Mouse (Mus musculus): ENCODE data around the gene Setd7.
A peak's percentile ranks its signal among the peaks of the same experiment; 100 is the strongest.

Setd7 gene

DNA sequence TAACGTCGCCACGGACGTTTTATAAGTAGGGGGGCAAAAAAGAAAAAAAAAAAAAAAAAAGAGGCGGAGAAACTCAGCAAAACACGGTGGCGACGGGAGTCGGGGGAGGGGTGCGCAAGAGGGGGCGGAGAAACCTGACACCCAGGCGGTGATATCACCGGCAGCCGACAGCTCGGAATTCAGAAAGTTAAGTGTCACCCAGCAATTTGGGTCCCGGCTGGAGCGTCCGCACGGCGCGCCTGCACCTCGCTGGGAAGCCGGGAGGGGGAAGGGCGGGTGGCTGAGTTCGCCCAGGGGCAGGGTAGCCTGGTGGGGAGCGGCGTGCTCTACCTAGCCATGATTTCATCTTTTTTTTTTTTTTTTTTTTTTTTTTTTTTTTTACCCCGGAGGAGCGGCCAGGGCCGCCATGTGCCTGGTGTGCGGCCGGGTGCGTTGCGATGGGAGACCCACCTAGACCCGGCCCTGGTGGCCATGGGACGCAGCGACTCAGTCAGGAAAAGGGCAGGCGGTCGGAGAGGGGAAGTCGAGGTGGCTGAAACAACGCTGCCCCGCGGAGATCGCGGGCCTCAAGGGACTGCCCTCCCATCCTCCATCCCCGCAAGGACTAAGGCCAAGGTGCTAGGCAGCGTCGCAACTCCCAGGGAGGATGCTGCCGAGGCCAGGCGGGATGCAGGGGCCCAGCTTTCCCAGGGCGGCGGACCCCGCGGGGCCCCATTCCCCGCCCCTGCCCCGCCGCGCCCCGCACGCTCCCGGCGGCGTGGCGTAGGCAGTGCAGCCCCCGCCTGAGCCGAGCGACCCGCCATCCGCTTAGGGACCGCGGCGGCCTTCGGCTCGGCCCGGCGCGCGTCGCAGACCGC lies 857 bp downstream of the Setd7 start:
- DNase-seq (ENCODE audit: low spot score in 2 of 2) = peak; percentile 70

DNA sequence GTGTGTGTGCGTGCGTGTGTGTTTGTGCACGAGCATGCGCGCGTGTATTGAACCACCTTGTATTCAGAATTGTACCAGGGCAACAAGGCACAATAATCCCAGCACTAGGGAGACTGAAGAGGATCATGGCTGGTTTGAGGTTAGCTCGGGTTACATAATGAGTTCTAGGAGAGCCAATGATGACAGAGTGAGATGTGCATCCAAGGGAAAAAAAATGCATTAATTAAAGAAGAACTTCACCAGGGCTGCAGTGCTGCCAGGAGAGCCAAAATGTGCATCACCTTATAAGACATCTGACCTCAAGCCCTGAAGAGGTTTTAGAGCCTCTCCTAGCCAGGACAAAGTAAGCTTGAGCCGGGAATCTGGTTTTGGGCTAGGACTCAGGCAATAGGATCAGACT lies 5.1 kb downstream of the Setd7 start:
- no peak for DNase-seq (ENCODE audit: low spot score in 2 of 2)

DNA sequence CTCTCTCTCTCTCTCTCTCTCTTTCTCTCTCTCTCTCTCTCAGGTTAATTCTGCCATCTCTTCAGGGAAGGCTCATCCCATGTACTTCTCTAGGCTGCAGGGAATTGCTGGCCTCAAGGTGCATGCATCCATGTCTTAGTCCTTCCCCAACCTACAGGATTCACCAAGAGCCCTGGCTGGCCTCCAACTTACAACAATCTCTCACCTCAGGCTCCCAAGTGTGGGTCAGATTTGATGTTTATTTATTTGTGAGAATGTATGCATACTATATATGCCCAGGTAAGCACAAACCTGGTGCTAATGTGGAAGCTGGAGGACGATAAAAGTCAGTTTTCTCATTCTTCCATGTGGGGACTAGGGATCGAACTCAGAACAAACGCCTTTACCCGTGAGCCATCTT lies 5.8 kb downstream of the Setd7 start:
- DNase-seq (ENCODE audit: low spot score in 2 of 2) = no peak

DNA sequence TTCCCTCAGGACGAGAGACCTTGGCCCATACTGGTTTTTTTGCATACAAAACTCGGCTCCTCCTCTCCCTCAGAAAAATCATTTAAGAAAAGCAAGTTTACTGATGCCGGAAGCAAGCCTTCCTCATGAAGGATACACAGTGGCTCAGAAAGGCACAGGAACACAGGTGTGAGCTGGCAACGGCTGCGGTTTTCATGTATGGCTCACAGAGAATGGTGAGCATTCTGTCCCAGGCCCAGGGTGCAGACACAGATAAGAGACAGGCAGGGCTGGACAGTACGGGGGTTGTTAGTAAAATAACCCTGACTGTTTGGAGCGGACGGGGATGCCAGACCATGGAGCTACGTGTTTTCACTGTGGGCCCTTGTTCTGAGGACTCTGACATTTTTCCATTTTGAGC lies 6.6 kb downstream of the Setd7 start:
- no peak for DNase-seq (ENCODE audit: low spot score in 2 of 2)

DNA sequence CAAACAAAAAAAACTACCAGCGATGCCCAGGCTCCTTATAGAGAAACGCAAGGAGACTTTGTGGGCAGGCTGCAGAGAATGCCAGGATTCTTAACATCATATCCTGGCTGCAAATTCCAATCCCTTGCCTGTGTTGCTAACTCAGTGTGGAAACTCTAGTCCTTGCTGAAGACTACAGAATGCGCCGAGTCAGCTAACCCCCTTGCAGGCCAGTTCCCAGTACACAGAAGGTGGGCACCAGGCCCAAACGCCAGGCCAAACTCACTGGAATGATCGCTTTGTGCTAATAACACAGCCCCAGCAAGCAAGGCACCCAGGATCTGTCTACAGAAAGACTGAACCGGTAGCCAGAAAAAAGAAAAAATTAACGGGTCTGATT lies 7.2 kb downstream of the Setd7 start:
- DNase-seq (ENCODE audit: low spot score in 2 of 2) = peak in 1 of 2 experiments; percentile 23

DNA sequence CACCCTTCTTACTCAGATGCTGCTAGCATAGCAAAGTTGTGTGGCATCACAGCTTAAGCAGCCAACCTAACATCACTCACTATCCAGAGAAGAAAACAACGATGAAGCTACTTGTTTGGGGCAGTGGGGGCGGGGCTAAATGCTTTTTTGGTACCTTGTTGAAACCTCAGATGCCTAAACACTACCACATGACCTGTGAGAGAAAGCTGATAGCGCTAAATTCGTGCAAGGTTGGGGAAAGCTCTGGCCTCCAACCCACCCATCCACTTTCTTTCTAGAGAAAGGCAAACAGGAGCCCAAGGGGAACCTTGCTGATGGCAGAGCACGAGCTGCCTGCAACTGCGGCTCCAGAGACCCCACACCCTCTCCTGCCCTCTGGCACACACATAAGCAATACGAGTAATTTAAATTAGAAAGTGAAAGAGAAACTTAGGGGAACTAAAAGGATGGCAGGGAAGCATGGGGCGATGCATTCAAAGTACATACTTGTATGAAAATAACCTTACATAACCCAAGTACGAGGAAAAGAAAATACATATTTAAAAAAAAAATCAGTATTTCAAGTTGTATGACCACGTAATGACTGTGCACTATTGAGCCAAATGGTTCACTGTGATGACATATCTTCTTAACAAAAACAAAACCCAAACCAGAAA lies 7.7 kb downstream of the Setd7 start:
- no peak for DNase-seq (ENCODE audit: low spot score in 2 of 2)

DNA sequence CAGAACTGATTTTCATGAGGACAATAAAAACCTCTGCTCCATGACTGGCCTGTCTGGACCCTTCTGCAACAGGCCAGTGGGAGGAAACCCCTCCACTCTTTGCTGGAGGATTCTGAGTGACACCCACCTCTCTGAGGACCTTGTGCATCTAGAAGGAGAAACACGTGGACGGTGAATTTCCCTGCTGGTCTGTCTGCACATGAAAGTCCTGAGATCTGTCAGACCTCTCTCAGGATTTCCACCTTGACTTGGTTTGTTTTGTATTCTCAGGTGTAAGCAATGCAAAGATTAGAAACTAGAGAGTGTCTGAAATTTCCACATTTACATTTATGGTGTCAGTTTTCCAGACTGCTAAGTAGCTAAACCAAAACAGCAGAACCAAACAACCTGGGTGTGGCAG lies 8.5 kb downstream of the Setd7 start:
- DNase-seq (ENCODE audit: low spot score in 2 of 2) = no peak

DNA sequence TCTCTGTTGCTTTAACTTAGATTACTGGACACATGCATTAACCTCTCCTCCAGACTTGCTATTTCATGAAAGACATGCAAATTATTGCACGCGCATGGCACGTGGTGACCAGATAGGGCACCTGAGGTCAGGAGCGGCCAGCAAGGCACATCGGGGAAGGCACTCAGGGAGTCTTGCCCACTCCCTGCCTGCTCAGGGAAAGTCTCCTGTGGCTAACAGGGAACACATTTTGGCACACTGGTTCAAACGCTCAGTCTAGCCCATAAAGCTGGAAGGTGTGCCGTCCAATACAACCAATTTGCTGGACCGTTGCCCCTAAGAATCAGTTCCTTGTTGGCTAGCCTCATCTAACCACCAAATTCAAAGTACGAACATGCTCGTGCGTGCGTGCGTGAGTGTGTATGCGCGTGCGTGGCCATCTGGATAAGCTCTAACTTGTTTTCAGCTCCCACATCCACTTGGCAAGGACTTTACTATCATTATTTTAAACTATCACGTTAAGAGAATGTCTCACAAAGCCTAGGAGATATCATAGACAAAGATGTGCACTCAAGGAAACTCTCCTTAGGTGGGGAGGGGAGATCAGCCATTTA lies 11.6 kb downstream of the Setd7 start:
- DNase-seq (ENCODE audit: low spot score in 2 of 2) = no peak

DNA sequence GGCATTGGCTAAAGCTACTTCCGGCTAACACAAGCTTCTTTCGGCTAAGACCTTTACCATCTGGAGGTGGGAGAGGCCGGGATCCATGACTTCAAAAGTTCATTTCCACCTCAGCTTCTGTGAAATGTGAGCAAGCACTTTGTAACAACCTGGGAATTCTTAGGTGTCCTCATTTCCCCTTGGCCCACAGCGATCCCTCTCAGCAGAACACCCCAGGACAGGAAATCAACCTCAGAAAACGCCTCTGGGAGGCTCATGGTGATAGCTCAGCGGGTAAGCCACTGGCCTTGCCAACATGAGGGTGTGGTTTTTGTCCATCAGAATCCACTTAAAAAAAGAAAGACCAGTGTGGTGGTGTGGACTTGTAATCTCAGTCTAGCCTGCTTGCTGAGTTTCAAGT lies 13.1 kb downstream of the Setd7 start:
- no peak for DNase-seq (ENCODE audit: low spot score in 2 of 2)

DNA sequence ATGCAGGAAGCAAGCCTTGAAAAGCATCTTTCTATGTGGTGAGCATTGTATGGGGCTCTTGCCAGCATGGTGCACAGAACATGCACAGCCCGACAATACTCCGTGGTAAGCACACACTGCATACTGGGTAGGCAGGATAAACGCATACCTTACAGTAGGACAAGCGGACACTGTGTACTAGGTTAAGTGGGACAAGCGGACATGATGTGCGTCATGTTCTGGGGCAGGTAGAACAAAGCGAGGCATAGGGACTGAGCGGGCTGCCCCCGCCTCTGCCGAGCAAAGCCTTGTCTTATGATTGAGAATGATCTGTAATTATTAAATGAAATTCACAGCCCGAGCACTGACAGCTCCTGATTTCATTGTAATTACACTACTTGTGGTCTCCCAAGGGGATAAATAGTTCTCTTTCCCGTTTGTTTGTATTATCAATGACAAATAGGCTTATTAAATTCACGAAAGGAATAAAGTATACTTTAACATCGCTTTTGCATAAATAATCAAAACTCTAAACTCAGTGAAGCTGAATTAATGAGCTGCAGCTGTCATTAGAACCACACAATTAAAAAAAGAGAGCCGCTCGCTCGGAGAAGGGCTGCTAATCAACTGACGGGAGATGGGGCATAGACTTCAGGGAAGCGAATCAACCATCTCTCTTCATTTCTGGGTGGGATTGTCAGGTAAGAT lies 16.1 kb downstream of the Setd7 start:
- DNase-seq (ENCODE audit: low spot score in 2 of 2) = no peak

DNA sequence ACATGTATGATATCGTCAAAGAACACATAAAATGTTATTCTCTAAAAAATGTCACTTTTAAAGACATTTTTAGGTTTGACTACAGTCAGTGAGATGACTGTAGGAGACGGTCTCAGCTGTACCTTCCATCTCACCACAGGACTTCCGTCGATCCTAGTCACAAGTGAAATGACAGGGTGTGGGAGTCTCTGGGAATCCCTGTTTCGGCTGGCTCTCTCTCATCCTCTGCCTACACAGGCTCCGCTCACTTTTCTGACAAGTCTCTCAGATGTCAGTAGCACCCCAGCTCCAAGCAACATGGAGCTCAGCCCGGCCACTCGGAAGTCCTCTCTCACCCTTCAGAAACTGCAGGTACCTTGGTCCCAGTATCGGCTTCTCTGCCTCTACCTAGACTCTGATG lies 20.0 kb downstream of the Setd7 start:
- DNase-seq (ENCODE audit: low spot score in 2 of 2) = no peak

DNA sequence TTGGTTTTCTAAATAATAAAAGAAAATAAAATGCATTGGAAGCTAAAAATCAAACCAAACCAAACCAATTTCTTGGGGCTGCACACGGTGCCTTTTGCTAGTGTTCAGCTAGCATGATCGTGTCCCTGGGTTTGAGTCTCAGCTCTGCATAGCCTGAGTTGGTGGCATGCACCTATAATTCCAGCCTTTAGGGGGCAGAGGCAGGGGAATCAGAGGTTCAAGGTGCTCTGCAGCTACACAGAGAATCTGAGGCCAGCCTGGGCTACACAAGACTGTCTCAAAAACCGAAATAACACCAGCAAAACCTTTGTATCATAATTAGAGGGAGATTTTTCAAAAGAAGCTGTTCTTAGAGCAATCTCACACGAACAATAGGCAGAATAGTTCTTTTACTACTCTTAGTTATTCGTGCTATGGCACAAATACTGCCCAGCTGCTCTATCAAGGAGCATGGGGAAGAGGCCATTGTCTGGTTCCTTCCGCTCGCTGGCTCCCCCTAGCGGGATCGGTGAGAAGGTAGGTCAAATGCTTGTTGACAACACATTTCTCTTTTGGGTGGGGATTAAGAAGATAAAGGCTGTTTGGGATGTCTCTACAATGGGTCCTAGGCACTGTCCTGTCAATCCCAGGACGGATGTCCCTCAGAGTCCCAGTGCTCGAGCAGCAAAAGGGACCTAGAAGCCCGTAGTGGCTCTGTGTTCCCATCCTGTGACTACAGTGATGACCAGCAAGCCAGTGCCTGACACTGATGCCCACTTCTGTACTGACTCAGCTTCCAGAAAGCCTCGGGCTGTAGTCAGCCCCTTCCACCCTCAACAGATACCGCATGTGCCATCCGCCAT lies 20.9 kb downstream of the Setd7 start:
- peak in 1 of 2 experiments; percentile 51 for DNase-seq (ENCODE audit: low spot score in 2 of 2)

DNA sequence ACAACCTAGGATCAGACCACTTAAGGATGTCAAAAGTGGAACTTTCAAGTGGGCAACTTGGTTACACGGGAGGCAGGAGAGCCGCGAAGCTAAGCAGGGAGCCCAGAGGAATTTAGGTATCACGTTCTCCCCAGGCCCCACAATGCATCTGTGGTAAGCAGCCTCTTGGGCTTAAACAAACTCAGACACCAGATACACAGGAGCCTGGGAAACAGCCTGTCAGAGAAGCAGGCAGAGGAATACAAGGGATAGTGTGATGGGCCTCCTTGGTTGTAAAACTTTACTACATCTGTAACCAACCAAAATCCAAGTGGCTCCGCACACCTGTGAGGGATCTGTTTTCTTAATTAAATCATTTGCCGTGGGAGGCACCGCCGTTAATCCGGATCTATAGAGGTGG lies 26.7 kb downstream of the Setd7 start:
- no peak for DNase-seq (ENCODE audit: low spot score in 2 of 2)

DNA sequence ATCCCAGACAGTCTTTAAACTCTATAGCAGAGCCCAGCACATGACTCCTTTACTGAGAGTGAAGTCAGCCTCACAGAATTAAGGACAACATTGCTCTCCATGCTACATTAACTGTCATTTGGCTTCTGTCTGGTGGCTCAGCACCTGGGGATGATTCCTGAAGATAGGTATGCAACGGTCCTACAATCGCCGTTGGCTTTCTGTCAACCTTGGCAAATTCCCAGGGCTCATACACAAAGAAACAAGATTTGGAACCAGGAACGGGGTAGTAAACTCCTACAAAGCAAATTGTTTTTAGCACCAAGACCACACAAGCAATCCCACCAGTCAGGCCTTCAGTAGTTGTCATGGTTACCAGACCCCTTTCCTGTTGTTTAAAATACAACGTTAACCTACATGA lies 27.1 kb downstream of the Setd7 start:
- no peak for DNase-seq (ENCODE audit: low spot score in 2 of 2)

DNA sequence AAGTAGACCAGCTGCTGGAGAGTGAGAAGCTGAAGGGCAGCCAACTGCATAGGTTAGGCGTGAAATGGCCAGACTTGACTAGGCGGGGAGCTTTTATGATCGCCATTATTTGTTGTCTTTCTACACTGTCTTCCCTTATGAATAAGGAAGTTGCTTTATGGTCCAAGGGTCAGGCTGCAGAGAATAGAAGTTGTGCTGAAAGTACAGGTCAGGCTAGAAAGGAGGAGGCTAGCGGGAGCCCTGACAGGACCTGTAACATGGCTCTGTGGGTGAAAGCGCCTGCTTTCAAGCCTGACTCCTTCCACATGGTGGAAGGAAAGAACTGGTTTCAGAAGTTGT lies 28.4 kb downstream of the Setd7 start:
- no peak for DNase-seq (ENCODE audit: low spot score in 2 of 2)

DNA sequence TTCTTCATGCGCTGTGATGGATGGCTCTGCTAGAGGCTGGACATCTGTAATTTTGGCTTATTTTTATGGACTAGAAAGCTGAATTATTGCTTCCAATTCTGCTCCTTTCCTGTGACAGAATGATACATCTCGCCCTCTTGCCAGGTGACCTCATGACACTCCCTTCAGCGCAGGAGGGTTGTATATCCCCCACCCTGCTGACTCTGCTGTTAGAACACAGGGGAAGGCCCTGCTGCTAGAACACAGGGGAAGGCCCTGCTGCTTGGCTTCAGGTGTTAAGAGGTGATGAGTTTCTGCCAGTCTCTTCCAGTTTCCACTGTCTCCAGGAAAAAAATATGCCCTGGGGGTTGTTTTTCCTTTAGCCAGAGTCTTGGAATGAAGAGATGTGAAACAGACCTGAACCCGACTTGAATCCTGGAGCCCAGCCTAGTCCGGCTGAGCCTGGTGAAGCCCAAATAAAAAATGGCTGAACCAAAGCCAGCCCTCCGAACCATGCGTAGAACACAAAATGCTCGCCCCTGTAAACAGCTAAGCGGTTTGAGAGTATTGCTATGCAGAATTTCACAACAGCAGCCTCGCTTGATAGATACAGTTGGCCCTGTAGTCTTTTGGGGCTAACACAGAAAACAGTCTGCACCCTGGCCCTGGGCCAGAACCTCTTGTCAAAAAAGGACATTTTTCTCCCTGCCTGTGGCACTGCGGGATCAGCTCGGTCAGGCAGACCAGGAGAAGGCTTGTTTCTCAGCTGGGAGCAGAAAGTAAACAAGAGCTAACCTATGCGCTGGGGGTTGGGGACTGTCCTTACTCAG lies 29.0 kb downstream of the Setd7 start:
- DNase-seq (ENCODE audit: low spot score in 2 of 2) = peak in 1 of 2 experiments; percentile 33

DNA sequence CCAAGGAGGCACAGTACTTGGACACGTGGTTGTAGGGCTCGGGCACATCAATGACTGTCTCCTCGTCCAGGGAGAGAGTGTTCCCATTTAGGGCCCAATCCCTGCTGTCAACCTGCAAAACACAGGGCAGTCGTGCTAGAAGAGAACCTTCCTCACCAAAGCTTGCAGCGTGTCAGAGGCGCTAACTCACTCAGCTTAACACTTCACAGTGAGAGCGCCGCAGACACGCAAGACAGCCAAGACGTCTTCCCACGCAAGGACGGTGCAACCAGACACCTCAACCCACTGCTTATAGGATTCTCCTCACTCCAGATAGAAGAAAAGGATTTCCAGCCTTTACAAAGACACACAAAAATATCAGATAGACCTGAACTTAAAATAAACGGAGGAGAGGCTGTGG lies 33.8 kb downstream of the Setd7 start:
- peak in 1 of 2 experiments; percentile 31 for DNase-seq (ENCODE audit: low spot score in 2 of 2)

DNA sequence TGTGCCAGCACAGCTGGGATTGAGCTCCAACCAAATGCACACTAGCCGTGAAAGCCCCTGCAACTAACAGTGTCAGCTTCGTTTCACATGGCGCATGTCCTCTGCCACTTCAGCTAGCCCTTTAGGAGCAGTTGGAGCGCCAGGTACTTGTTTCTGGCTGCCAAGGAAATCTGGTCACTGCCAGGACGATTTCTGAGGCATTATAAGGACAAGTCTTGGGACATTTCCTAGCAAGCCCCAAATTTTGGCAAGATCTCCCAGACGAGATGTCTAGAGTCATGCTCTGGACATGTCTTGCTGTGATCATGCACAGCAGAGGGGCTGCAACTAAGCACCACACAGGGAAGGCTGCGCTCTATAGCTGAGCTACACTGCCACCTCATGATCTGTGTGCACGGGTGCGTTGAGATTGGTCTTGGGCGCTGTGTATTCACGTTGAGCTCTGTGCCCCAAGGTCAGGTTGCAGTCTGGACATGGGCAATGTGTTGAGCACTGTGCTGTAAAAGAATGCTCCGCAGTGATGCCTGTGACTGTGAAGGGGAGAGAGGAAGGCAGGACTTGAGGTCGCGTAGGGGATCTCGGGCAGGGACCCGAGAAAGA lies 35.4 kb downstream of the Setd7 start:
- DNase-seq (ENCODE audit: low spot score in 2 of 2) = no peak

DNA sequence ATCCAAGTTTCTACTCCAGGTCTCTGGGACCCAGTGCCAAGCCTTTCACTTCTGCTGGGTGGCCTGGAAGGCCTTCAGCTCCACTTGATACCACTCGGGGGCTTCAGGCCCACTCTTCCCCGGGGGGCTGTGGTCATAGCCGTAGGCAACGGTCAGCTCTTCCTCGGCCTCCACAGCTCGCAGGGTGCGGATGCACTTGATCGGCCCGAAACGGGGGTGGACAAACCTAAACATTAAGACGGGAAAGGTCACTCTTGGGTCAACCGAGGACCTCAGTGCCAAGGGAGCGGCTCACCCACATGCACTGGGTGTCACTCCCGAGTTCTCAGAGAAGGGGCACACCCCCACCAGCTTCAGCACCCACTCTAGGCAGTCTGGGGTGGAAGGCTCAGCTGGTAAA lies 39.4 kb downstream of the Setd7 start:
- DNase-seq (ENCODE audit: low spot score in 2 of 2) = no peak

DNA sequence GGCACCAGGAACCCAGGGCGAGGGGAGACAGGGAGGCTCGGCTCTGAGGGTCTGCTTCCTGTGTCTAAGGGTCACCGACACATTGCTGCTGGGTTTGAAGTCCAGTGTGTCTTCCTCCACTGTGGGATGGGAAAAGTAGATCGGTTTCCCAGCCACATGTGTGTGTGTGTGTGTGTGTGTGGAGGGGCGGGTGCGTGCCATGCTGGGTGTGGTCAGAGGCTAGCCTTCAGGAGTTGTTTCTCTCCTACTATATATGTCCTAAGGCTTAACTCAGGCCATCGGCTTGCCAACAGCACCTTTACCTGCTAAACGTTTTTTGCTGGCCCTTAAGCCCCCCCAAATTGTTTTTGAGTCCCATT lies 41.9 kb downstream of the Setd7 start:
- DNase-seq (ENCODE audit: low spot score in 2 of 2) = no peak
